Mouse (Mus musculus) megakaryocyte, embryonic 14.5 days (primary cell): ENCODE measurements at regions not wholly inside any gene's neighbourhood (a gene's known extent, or its start where the extent isn't known, plus 50 kb on each side); places are given as distances from the start of the nearest gene placed in this dataset.

ENCODE experiments used
- FLI1 ChIP-seq: IDR thresholded peaks from 2 replicates; pipeline ENCODE4 v1.6.1; 2012; ENCODE audit warnings: low read length, inconsistent platforms, mixed read lengths
- GATA1 ChIP-seq: IDR thresholded peaks from 3 replicates; pipeline ENCODE4 v1.6.1; 2012; ENCODE audit warnings: mixed read lengths, low read length, inconsistent platforms, borderline replicate concordance

DNA sequence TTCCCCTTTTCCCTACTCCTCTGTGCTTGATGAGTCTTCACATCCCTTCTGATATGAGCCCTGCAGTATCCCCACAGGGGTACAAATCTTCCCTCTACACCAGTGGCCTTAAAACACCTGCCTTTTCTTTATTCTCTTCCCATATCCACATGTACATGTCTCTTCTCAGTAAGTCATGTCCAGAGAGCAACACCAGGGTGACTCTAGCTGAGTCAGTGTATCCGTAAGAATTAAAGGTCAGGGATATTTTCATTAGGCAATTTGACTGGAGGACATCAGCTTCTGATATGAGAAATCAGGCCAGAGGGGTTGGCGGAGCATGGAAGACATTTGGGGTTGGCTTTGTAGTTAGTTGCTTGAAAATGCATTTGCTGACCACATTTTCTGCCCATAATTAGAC, 190.8 kb upstream of the Myt1l start:
- no peak for TF ChIP-seq GATA1
- TF ChIP-seq FLI1 = no peak
